Mouse (Mus musculus) thymus, postnatal 10 days (tissue): ENCODE data around the gene Meis1.

ENCODE experiments used
- DNase-seq, 2 experiments: peaks; one replicate each; pipeline ENCODE4 v3.0.0; 2021; ENCODE audit warnings: low spot score in 2 of 2

The Meis1 gene

GRCm38 (mm10) chr11:18830087-18830486 lies 188.7 kb downstream of the Meis1 start:
- no peak for DNase-seq
